Mouse (Mus musculus) frontal cortex, postnatal 14 days (tissue): ENCODE measurements around the gene Frmpd4.

ENCODE experiments used
- DNase-seq, 2 experiments: peaks; one replicate each; pipeline ENCODE4 v3.0.0; 2022; ENCODE audit warnings: low spot score in 2 of 2

Gene Frmpd4

DNA sequence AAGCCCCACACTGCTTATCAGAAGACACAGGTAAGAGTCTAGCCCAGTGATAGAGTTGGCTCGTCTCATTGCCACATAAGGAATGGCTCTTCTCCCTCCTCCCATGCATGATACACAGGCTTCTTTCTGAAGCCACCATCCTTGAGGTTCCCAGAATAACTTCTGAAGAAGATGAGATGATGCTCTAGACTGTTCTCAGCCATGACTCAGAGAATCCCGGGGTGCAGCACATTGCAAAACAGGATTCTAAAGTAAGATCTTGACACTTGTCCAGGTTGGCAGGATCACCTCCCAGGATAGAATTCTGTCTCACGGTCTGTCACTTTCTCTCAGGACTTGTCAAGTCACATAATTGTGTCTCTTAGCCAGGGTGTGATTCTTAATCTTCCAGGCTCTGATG lies 1024.2 kb downstream of the Frmpd4 start:
- peak; percentile 4 to 6 for DNase-seq

DNA sequence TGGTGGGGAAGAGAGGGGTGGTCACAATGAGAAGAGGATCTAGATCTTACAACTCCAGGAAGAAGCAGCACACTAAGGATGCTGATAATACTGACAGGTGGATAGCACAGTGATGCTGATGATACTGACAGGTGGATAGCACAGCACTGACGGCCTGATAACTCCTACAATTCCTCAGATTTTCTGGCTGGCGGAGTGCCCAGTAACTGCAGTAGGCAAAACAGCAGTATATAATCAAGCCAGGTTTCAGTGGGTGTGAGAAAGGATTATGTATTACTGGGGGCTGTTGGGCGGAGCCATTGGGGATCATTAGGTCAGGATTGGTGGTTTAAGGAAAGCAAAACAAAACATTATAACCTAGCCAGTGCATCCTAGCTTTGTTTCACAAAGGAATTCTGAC lies 1053.9 kb downstream of the Frmpd4 start:
- DNase-seq = no peak

DNA sequence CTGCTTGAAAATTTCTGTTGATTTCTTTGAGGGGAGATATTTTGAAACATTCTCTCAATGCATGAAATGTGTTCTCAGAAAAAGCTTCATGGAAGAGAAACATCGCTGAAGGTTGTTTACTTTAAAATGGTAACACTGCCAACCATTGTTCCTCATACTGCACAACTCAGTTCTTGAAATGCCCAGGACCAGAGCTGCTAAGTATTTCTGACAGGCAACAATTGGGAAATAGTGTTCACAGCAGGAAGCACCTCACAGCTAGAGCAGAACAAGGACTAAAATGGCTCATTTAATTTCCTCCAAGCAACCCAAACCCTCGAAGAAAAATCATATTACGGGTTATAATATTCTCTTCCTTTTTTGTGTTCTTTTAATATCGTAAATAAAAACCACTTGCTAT lies 1054.5 kb downstream of the Frmpd4 start:
- DNase-seq = no peak

GRCm38 (mm10) chrX:167518440-167518839 lies 1058.6 kb downstream of the Frmpd4 start:
- no peak for DNase-seq

GRCm38 (mm10) chrX:167497780-167498179 lies 1079.3 kb downstream of the Frmpd4 start:
- peak; percentile 21 to 40 for DNase-seq

- no peak for DNase-seq
Observed at GRCm38 (mm10) chrX:167492265-167492664, 1084.8 kb downstream of the Frmpd4 start.

GRCm38 (mm10) chrX:167491589-167492207 lies 1085.3 kb downstream of the Frmpd4 start:
- DNase-seq = no peak

DNA sequence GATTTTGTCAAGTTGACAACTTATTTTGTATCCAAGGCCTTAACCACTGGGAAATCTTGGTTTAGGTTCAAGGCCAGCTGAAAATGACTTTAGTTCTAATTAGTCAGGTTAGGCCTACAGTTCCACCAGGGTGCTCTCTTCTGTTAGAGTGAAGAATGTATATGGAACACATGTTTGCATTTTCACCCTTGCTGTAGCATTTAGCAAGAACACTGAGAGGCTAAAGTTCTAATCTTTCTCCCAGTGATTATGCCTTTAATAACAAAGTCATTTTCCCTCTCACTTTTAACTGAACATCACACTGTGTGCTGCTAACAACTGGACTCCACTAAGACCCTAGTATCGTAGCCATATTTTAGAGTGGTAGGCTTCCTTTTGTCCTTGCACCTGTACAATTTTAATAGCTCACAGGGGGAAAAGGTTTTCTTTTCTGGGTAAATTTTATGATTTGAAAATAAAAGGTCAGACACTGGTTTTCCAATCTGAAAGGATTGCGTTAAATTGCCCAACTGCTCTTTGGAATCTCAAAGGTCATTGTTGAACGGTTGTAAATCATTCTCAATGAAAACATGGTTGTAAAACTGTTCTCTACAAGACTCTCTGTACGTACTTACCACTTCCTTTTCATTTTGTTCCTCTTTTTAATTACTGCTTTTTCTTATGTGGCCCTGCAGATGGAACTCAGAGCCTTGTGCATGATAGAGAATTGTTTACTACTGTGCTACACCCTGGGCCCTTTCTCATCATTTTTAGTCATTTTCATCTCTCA lies 1093.4 kb downstream of the Frmpd4 start:
- no peak for DNase-seq

DNA sequence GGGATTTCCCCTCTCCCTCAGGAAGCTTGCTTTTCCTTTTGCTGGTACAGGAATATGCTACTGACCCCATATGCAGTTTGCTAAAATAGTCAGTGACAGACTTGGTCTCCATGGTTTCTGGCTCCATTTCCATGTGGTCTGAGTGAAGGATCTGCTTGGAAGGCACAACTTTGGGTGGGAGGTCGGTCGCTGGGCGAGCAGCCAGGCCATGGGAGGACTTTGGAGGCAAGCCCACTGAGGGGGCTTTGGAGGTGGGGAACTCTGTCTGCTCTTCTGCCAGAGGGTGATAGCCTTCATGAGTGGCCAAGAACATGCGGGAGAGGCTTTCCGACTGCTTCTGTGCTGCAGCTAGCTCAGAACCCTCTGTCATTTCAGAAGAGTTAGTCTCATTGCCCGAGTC lies 1099.4 kb downstream of the Frmpd4 start:
- no peak for DNase-seq

DNA sequence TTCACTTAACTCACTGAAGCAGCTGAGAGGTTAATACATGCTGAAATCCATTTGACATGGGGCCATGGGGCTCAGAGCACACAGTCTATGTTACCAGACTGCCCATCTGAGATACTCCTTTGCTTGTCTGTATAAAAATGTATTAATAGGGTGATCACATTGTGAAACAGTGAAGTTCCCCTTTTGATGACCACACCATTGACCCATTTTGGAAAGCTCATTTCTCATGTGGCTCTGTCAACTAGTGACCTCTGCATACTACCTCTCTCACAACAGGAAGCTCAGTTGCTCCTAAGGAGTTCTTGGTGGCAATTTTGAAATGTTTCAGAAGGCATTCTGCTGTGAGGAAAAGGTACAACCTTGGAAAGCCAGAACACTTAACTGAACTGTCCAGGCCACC lies 1142.1 kb downstream of the Frmpd4 start:
- DNase-seq = no peak

GRCm38 (mm10) chrX:167433950-167434349 lies 1143.1 kb downstream of the Frmpd4 start:
- no peak for DNase-seq
